Mouse (Mus musculus): Measurements from ENCODE around the gene Fam169b. TPM values are rescaled to one million over a fixed set of nuclear protein-coding genes. Genes with fewer than 3 reads are reported as not detected.

The Fam169b gene
- total and polyA plus RNA-seq, 2 experiments from 2014 or later, result 0.12 to 0.14 TPM

GRCm38 (mm10) chr7:68250411-68250810 lies 23.2 kb upstream of the Fam169b start:
- TF ChIP-seq CTCF (IDR thresholded peaks at IDR 0.05; ENCODE audit: low read depth), result no peak
- WGBS, result 93% methylated on average over 1 of the region's 1 CpGs
- H3K9ac ChIP-seq, result no peak overlapping the region
- no peaks in the 10 kb centered on the region for H3K36me3 ChIP-seq (ENCODE audit: insufficient read depth)
- H3K4me1 ChIP-seq (ENCODE audit: insufficient read depth), result no peaks in the 10 kb centered on the region
- no peak for ATAC-seq
- H3K4me3 ChIP-seq (ENCODE audit: low read depth, low read length), result no peak overlapping the region
- no peak overlapping the region for H3K27ac ChIP-seq (ENCODE audit: low read depth, low read length)
- H3K9me3 ChIP-seq (ENCODE audit: low read length), result no peaks in the 10 kb centered on the region
- no peak overlapping the region for H3K4me2 ChIP-seq (ENCODE audit: low read depth)
- DNase-seq, result no peak
- H3K27me3 ChIP-seq (ENCODE audit: insufficient read depth, low read length), result no peaks in the 10 kb centered on the region

GRCm38 (mm10) chr7:68250902-68251301 lies 22.7 kb upstream of the Fam169b start:
- no peak overlapping the region for H3K9ac ChIP-seq
- no peak for TF ChIP-seq CTCF (IDR thresholded peaks at IDR 0.05; ENCODE audit: low read depth)
- H3K4me2 ChIP-seq (ENCODE audit: low read depth), result no peak overlapping the region
- WGBS, result 84% methylated on average over 3 of the region's 3 CpGs
- no peak for DNase-seq
- ATAC-seq, result no peak
- H3K27ac ChIP-seq (ENCODE audit: low read depth, low read length), result no peak overlapping the region
- no peaks in the 10 kb centered on the region for H3K9me3 ChIP-seq (ENCODE audit: low read length)
- H3K4me1 ChIP-seq (ENCODE audit: insufficient read depth), result no peaks in the 10 kb centered on the region
- no peaks in the 10 kb centered on the region for H3K36me3 ChIP-seq (ENCODE audit: insufficient read depth)
- H3K4me3 ChIP-seq (ENCODE audit: low read depth, low read length), result no peak overlapping the region
- no peaks in the 10 kb centered on the region for H3K27me3 ChIP-seq (ENCODE audit: insufficient read depth, low read length)

GRCm38 (mm10) chr7:68257767-68258166 lies 15.9 kb upstream of the Fam169b start:
- H3K27me3 ChIP-seq (ENCODE audit: insufficient read depth, low read length), result no peaks in the 10 kb centered on the region
- no peaks in the 10 kb centered on the region for H3K4me1 ChIP-seq (ENCODE audit: insufficient read depth)
- no peak overlapping the region for H3K4me3 ChIP-seq (ENCODE audit: low read depth, low read length)
- ATAC-seq, result no peak
- no peaks in the 10 kb centered on the region for H3K36me3 ChIP-seq (ENCODE audit: insufficient read depth)
- H3K9ac ChIP-seq, result no peak overlapping the region
- no peak for TF ChIP-seq CTCF (IDR thresholded peaks at IDR 0.05; ENCODE audit: low read depth)
- H3K27ac ChIP-seq (ENCODE audit: low read depth, low read length), result no peak overlapping the region
- no peak overlapping the region for H3K4me2 ChIP-seq (ENCODE audit: low read depth)
- no peak for DNase-seq
- no peaks in the 10 kb centered on the region for H3K9me3 ChIP-seq (ENCODE audit: low read length)
- WGBS, result 33% methylated on average over 2 of the region's 2 CpGs

- no peaks in the 10 kb centered on the region for H3K4me1 ChIP-seq (ENCODE audit: insufficient read depth)
- DNase-seq, result no peak
- no peak overlapping the region for H3K27ac ChIP-seq (ENCODE audit: low read depth, low read length)
- no peaks in the 10 kb centered on the region for H3K36me3 ChIP-seq (ENCODE audit: insufficient read depth)
- no peak overlapping the region for H3K9ac ChIP-seq
- no peak for TF ChIP-seq CTCF (IDR thresholded peaks at IDR 0.05; ENCODE audit: low read depth)
- no peak for ATAC-seq
- no peak overlapping the region for H3K4me2 ChIP-seq (ENCODE audit: low read depth)
- 73% methylated on average over 17 of the region's 17 CpGs for WGBS
- no peak overlapping the region for H3K4me3 ChIP-seq (ENCODE audit: low read depth, low read length)
- no peaks in the 10 kb centered on the region for H3K27me3 ChIP-seq (ENCODE audit: insufficient read depth, low read length)
- no peaks in the 10 kb centered on the region for H3K9me3 ChIP-seq (ENCODE audit: low read length)
Measured at GRCm38 (mm10) chr7:68258326-68259150, 15.1 kb upstream of the Fam169b start.

GRCm38 (mm10) chr7:68259523-68260081 lies 14.0 kb upstream of the Fam169b start:
- Histone ChIP-seq H3K4me3 (ENCODE audit: low read depth, low read length) (no peak overlapping the region), H3K27me3 (ENCODE audit: insufficient read depth, low read length) (no peaks in the 10 kb centered on the region), H3K4me1 (ENCODE audit: insufficient read depth) (peaks cover 5% of the 10 kb centered on the region; the same call in 1 of the 2 replicates), H3K9ac (no peak overlapping the region), H3K27ac (ENCODE audit: low read depth, low read length) (no peak overlapping the region), H3K36me3 (ENCODE audit: insufficient read depth) (no peaks in the 10 kb centered on the region), H3K9me3 (ENCODE audit: low read length) (no peaks in the 10 kb centered on the region), H3K4me2 (ENCODE audit: low read depth) (no peak overlapping the region)
- WGBS, result 79% methylated on average over 6 of the region's 6 CpGs
- TF ChIP-seq CTCF (IDR thresholded peaks at IDR 0.05; ENCODE audit: low read depth), result no peak
- ATAC-seq (no peak), DNase-seq (no peak)

- H3K9ac ChIP-seq, result no peak overlapping the region
- no peak for ATAC-seq
- no peak for TF ChIP-seq CTCF (IDR thresholded peaks at IDR 0.05; ENCODE audit: low read depth)
- DNase-seq, result no peak
- no peak overlapping the region for H3K4me3 ChIP-seq (ENCODE audit: low read depth, low read length)
- H3K36me3 ChIP-seq (ENCODE audit: insufficient read depth), result no peaks in the 10 kb centered on the region
- no peaks in the 10 kb centered on the region for H3K9me3 ChIP-seq (ENCODE audit: low read length)
- no peaks in the 10 kb centered on the region for H3K27me3 ChIP-seq (ENCODE audit: insufficient read depth, low read length)
- WGBS, result 69% methylated on average over 8 of the region's 8 CpGs
- H3K4me1 ChIP-seq (ENCODE audit: insufficient read depth), result peaks cover 5% of the 10 kb centered on the region; the same call in 1 of the 2 replicates
- H3K27ac ChIP-seq (ENCODE audit: low read depth, low read length), result no peak overlapping the region
- no peak overlapping the region for H3K4me2 ChIP-seq (ENCODE audit: low read depth)
Measured at GRCm38 (mm10) chr7:68262612-68263200, 10.9 kb upstream of the Fam169b start.
